Mouse (Mus musculus) E14TG2a.4 (cell line): ENCODE data around the gene Cfap45.

Experiments
- H3K27me3 ChIP-seq: 2 replicates; pipeline ENCODE4 v1.6.1; 2014; ENCODE audit warnings: low read length, control low read depth; ENCODE audit not compliant: insufficient read depth
- H3K36me3 ChIP-seq: 2 replicates; pipeline ENCODE4 v1.6.1; 2014; ENCODE audit warnings: low read length, control low read depth; ENCODE audit not compliant: insufficient read depth
- H3K4me1 ChIP-seq: replicated peaks from 2 replicates; pipeline ENCODE4 v1.6.1; 2014; ENCODE audit warnings: low read depth, low read length, control low read depth
- H3K4me3 ChIP-seq: replicated peaks from 2 replicates; pipeline ENCODE4 v1.5.1; 2014; ENCODE audit warnings: mild to moderate bottlenecking, low read length
- H3K9me3 ChIP-seq: 2 replicates; pipeline ENCODE4 v1.6.1; 2014; ENCODE audit warnings: low read length, control low read depth
- CTCF ChIP-seq: conservative IDR thresholded peaks from 2 replicates; pipeline ENCODE4 v1.5.1; 2014; ENCODE audit warnings: low read length
- NANOG ChIP-seq: IDR thresholded peaks from 2 replicates; pipeline ENCODE4 v1.6.1; 2014; ENCODE audit warnings: borderline replicate concordance, low read length, mixed read lengths

Cfap45 gene

DNA sequence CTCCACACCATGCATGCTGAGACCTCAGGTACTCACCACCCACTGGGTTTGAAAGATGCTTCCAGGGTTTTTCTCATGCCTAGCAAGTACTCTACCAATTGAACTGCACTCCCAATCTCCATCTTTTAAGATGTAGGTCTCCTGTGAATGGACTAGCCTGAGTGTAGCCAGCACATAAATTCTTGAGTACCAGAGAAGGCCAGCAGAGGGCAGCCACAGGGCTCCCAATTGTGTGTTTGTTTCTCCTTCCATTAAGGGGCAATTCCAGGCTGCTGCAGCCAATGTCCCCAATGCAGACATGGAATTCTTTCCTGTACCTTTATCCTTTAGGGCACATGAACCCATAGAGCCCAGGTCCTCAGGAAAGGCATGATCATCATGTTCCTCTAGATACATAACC is 73.9 kb downstream of the Cfap45 start:
- Histone ChIP-seq H3K27me3 (peaks cover 35% of the 10 kb centered on the region), H3K4me3 (no peak overlapping the region), H3K36me3 (no peaks in the 10 kb centered on the region), H3K9me3 (no peaks in the 10 kb centered on the region), H3K4me1 (peaks cover 8% of the 10 kb centered on the region)
- TF ChIP-seq CTCF, result peak; percentile 64
- no peak for TF ChIP-seq NANOG
